Mouse (Mus musculus) thymus, postnatal 10 days (tissue): ENCODE data around the gene Defb25.
A peak's percentile ranks its signal among the peaks of the same experiment; 100 is the strongest.
"Not testable (repeated sequence)": the region's sequence is repeated elsewhere in the genome, so short reads cannot be mapped to it uniquely, and the experiment has no call there.

Experiments
- DNase-seq, 2 experiments: peaks; one replicate each; pipeline ENCODE4 v3.0.0; 2021; ENCODE audit warnings: low spot score in 2 of 2

The Defb25 gene

DNA sequence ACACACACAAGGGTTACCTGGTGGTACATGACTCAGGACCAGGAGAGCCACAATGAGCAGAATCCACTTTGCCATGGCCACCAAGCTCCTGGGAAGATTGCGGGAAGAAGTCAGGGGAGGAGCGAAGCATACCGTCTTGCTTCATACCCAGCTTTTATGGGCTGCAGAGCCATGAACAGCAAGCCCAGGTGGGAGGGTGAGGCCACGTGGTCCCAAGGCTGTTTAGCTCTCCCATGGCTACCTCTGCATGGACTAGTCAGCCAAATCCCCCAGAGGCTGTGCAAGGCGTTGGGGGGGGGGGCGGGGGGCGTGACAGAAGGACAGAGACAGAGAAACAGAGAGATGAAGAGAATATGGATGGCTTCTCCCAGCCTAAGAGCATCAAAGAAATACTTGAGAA is at the start of gene Defb25:
Defb25 (minus strand) TSS at position 101 of the 400 bp plus-strand sequence.
- DNase-seq: no peak

DNA sequence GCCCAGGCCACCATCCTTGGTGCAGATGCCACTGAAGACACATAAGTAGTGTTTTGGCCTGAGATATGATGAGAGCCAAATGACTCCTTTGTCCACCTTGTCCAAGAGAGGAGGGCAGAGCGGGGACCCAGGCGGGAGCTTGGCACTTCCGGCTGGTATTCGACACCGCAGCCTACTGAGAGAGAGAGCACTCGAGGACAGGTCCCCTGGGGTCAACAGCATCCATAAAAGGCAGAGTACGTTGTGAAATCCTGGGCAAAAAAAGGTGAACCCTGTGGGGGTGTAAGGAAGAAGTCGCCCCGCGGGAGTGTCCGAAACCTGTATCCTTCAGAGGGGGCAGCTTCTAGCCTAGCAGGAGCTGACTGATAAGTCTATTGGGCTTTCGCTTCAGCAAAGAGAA is 49.3 kb upstream of the Defb25 start:
- DNase-seq: no peak

DNA sequence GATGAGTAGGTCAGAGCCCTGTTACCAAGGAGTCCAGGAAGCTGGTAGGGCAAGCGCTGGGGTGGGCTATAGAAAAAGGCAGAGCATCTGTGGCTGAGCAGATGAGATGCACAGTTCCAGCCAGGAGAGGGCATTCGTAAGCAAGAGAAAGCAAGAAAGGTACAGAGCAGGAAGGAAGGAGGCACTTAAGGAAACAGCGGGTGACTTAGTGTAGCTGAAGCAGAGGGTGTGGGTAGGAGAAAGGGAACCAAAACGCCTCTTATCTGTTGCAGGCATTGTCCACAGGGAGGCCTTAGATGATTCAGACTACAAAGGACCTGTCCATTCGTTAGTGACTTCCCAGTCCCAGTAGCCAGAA is 48.8 kb upstream of the Defb25 start:
- peak; percentile 74 for DNase-seq

GRCm38 (mm10) chr2:152670983-152671641 is 48.3 kb upstream of the Defb25 start:
- DNase-seq: peak; percentile 91 to 92

DNA sequence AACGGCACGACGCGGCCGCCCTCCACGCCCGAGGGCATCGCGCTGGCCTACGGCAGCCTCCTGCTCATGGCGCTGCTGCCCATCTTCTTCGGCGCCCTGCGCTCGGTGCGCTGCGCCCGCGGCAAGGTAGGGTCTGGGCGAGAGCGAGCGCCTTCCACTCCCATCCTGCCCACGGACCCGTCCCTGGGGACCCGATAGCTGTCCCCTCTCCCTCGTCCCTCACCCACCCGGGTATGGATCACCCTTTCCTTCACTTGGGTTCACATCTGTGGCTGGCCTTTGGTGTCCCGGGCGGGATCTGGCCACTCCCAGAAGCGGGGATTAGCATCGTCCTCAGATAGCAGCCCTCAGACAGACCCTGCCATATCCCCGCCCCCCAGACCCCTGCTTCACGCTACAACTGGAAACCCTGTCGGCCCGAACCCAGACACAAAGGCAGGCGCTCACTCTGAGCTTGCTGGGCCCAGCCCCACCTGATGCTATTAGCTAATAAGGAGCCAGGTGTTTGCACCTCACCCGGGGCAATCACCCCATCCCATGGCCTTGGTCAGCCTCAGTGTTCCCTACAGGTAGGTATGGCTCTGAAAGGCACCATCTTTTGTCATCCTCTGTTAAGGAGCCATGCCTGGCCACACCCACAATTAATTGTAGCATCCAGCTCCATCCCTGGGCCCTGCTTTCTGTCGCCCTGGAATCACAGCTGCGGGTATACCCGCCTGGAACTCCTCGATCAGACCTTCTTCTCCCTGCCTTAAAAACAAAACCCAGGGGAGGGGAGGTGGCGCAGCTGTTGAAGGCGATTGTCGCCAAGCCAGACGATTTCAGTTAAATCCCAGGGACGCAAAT is 47.0 kb upstream of the Defb25 start:
- DNase-seq: peak; percentile 20 to 24

DNA sequence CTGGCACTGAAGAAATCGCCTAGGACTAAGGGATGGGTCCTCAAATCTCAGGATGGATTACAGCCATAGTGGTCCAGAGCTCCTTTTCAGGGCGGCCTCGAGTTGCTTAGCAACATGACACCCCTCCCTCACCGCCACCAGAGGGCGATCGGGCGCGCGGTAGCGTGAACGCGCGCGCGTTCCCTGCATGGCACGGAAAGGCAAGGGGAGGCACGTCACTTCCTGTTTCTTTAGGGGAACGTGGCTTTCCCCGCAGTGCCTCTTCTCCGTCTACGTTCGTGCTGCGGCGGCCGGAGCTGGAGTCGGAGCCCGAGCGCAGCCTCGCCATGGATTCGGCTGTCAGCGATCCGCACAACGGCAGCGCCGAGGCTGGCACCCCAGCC is 46.4 kb upstream of the Defb25 start, which contains the start of gene H13:
H13 (plus strand) TSS at position 206 of the 383 bp plus-strand sequence.
- peak; percentile 87 to 95 for DNase-seq

- not testable (repeated sequence) for DNase-seq
These were observed 43.3 kb upstream of the Defb25 start for GRCm38 (mm10) chr2:152666191-152666590.

- DNase-seq: no peak
These were observed 38.3 kb upstream of the Defb25 start for GRCm38 (mm10) chr2:152661163-152661562.

- no peak for DNase-seq
These were observed 34.5 kb upstream of the Defb25 start for GRCm38 (mm10) chr2:152657398-152657797.

GRCm38 (mm10) chr2:152653874-152654715 is 31.2 kb upstream of the Defb25 start:
- DNase-seq: no peak

- DNase-seq: no peak
These were observed 30.2 kb upstream of the Defb25 start for GRCm38 (mm10) chr2:152652901-152653620.

DNA sequence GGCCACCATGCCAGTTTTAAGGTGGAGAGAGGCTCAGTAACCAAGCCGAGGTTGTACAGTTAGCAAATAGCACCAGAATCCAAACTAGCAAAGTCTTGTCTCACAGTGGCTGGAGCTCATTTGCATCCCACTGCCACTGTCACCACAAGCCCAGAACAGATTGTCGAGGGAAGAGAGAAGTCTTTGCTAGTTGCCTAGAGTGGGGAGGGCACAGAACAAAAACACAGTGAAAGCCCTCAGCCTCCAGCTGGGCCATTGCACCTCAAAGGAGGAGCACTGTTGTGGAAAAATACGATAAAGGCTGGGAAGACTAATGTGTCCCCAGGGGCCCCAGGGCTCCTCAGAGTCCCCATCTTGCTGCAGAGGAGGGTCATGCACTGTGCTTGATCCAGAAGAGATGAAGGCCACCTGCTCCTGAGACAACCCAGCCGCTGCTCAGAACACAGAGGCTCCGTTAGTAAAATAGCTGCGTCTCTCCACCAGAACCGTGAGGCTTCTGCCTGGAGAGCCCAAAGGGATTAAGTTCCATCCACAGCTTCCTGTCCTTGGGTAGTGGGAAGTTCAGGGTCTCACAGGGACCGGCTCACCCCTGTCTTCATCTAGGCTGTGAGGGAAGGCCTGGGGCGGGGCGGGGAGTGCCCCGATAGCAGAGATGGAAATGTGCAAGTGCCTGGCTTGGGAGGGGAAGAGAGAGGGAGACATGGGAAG is 16.7 kb upstream of the Defb25 start:
- no peak for DNase-seq

DNA sequence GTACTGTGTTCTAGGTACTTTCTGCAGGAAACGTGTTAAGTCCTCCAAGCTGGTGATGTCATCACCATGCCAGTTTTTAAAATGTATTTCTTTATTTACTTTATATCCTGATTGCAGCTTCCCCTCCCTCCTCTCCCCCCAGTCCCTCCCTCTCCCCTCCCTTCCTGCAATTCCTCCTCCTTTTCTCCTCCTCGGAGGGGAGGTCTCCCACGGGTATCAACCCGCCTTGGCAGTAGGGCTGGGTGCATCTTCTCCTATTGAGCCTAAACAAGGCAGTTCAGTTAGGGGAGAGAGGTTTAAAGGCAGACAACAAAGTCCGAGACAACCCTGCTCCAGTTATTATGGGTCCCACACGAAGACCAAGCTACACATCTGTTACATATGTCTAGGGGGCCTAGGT is 16.0 kb upstream of the Defb25 start:
- DNase-seq: no peak

- DNase-seq: no peak
These were observed 14.5 kb upstream of the Defb25 start for GRCm38 (mm10) chr2:152637381-152637780.

DNA sequence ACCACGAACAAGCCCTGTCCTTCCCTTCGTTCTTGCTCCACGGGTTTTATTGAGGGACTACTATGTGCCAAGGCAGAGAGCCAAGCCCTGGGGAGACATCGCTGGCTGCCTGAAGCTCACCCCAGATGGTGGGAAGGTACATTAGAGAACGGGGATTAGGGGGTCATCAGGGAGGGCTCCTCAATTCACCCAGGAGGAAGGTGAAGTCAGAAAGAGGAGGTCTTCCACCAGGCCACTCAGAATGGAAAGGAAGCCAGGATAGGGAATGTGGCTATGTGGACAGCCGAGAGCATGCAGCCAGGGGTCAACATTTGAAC is 14.1 kb upstream of the Defb25 start:
- DNase-seq: no peak

GRCm38 (mm10) chr2:152636246-152637005 is 13.6 kb upstream of the Defb25 start:
- no peak for DNase-seq

GRCm38 (mm10) chr2:152634311-152634710 is 11.5 kb upstream of the Defb25 start:
- DNase-seq: no peak

DNA sequence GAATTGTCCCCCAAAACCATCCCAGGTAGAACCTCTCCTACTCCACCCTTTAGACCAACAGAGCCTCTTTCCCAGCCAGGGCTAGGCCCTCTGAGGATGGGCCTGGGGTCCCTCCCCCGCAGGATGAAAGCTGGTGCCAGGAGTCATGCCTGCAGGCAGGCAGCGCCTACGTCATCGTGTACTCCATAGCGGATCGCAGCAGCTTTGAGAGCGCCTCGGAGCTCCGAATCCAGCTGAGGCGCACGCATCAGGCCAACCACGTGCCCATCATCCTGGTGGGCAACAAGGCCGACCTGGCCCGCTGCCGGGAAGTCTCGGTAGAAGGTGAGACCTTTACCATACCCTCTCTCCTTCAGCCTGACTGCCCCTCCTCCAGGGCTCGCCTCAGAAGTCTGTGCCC is 10.5 kb upstream of the Defb25 start:
- DNase-seq: no peak

- no peak for DNase-seq
These were observed 7.1 kb upstream of the Defb25 start for GRCm38 (mm10) chr2:152629904-152630303.

GRCm38 (mm10) chr2:152629239-152629638 is 6.4 kb upstream of the Defb25 start:
- DNase-seq: no peak
